Comparison of ENCODE assay signal across 8 mouse cellular contexts in genomic region chr11:78037831-78038752, GRCm38 (mm10). TPM values are rescaled to one million over a fixed set of nuclear protein-coding genes. Genes with fewer than 3 reads are reported as not detected.
DNase-seq lines count a peak whose midpoint lies in the region; ATAC-seq and TF ChIP-seq lines count a peak whose summit lies in the region.

Flot2 (plus strand) TSS chr11:78037931.

- H3K4me1 ChIP-seq in forebrain, embryonic 16.5 days (replicated peaks; ENCODE audit: control insufficient read depth, insufficient read depth, low read length), result peaks cover 25% of the 10 kb centered on the region

- peak; percentile 41 for TF ChIP-seq CTCF in Patski (IDR thresholded peaks at IDR 0.05)

- ATAC-seq in Patski, result peak; percentile 68
- peak; percentile 92 for ATAC-seq in forebrain, embryonic 16.5 days
- peak; percentile 54 to 73 for ATAC-seq in hematopoietic stem cell, adult 5-6 weeks (replicated peaks in 1 of 2; ENCODE audit: insufficient read depth in 1 of 2, low FRiP score in 2 of 2, low TSS enrichment in 1 of 2, low read depth in 1 of 2, poor library complexity in 2 of 2, severe bottlenecking in 2 of 2)

- no peaks in the 10 kb centered on the region for H3K9me3 ChIP-seq in forebrain, embryonic 16.5 days (ENCODE audit: control insufficient read depth, low read length)

- H3K27me3 ChIP-seq in Patski, result no peaks in the 10 kb centered on the region
- no peaks in the 10 kb centered on the region for H3K27me3 ChIP-seq in forebrain, embryonic 16.5 days (replicated peaks; ENCODE audit: control insufficient read depth, insufficient read depth, low read length)

- POLR2A ChIA-PET in Patski (lab: Charles Lee), result interaction anchor here (0.8 to 1.9 kb wide), 3 partner anchors 9 to 54 kb away, joined by 4 to 8 read pairs (median 4); no protein-coding TSS in a partner anchor

- in situ Hi-C loops in Patski (cut with MboI; ENCODE audit: low pct_unique_long_range_greater_than_20kb), result no loop called here

- peak within 1 kb of the TSS; percentile 82 for H3K4me2 ChIP-seq in forebrain, embryonic 16.5 days (ENCODE audit: low read length)

- peak within 1 kb of the TSS; percentile 76 for H3K27ac ChIP-seq in forebrain, embryonic 16.5 days (ENCODE audit: low read length)

- no peak for DNase-seq in Patski (ENCODE audit: low read depth, low spot score)
- DNase-seq in cerebellum, adult 11-12 months, result peak; percentile 55
- DNase-seq in layer of hippocampus, postnatal 36 days, result peak; percentile 22 to 33
- DNase-seq in lung, postnatal 36 days, result peak; percentile 71
- peak; percentile 79 for DNase-seq in retina, embryonic 14.5 days (ENCODE audit: low spot score)
- peak; percentile 58 for DNase-seq in urinary bladder, postnatal 25 days (ENCODE audit: low spot score)

- WGBS in forebrain, embryonic 16.5 days, result under 1% methylated on average over 53 of the region's 55 CpGs

- CTCF ChIA-PET in Patski (lab: Charles Lee), result no interaction called here

- peaks cover 2% of the 10 kb centered on the region; the same call in 1 of the 2 replicates for H3K36me3 ChIP-seq in forebrain, embryonic 16.5 days (ENCODE audit: control insufficient read depth, insufficient read depth)

- H3K4me3 ChIP-seq in forebrain, embryonic 16.5 days (replicated peaks; ENCODE audit: low read length), result peak within 1 kb of the TSS; percentile 86

- H3K9ac ChIP-seq in forebrain, embryonic 16.5 days (replicated peaks; ENCODE audit: low read depth, low read length), result peak within 1 kb of the TSS; percentile 87

RNA-seq across cellular contexts. Expression of gene Flot2, which starts in this region (rescaled TPM):
- 143 TPM for polyA plus RNA-seq in Patski (2021)
- 101 and 106 TPM in 2 replicates for polyA plus RNA-seq in forebrain, embryonic 16.5 days (2015; fragmentation: Nextera tagmentation; extraction: Ambion mirVana)
- 40.9 and 46.3 TPM in 2 replicates for total RNA-seq in hematopoietic stem cell, adult 5-6 weeks (2017)
- total RNA-seq in layer of hippocampus, postnatal 36 days (2021), result 10 to 100 TPM; 71.8 to 74.3 TPM
